Mouse (Mus musculus) fat pad, adult 2 months (tissue): Measurements from ENCODE around the gene Wwp2.
"Not testable (repeated sequence)": the region's sequence is repeated elsewhere in the genome, so short reads cannot be mapped to it uniquely, and the experiment has no call there.

ENCODE experiments used
- DNase-seq: peaks from one replicate; pipeline ENCODE4 v3.0.0-alpha.2; 2011; ENCODE audit warnings: low read depth, low spot score; ENCODE audit errors: extremely low read depth

Gene Wwp2

DNA sequence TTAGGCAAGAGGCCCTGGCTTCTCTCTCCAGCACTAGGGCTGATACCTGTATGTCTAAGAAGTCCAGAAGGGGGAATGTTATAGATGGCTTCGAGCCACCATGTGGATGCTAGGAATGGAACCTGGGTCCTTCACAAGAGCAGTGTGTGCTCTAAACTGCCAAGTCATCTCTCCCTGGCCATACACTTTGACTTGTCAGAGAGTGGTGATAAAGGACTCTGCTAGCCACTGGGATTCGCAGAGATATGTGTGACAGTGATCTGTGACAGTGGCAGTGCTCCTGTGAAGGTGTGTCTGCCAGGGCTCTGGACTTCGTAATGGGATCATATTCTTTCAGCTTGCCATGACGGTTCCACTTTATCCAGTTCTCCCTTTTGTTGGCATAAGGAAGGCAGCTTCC lies 37.2 kb downstream of the Wwp2 start:
- no peak for DNase-seq

DNA sequence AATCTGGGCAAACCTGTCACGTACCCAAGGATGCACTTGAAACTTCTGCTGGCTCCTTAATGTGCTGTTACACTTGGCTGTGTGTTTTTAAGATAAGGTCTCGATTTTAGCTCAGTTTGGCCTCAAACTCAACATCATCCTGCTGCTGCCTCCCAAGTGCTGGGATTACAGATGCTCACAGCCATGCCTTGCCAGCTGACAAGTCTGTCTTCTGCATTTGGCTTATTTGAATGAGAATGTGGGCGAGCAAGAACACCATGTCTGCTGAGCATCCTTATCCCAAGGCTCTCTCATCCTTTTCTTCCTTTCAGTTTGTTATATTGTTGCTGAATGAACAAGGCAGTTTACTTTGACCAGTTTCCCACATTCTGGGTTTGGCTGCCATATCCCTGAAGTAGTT lies 39.4 kb downstream of the Wwp2 start:
- DNase-seq: no peak

DNA sequence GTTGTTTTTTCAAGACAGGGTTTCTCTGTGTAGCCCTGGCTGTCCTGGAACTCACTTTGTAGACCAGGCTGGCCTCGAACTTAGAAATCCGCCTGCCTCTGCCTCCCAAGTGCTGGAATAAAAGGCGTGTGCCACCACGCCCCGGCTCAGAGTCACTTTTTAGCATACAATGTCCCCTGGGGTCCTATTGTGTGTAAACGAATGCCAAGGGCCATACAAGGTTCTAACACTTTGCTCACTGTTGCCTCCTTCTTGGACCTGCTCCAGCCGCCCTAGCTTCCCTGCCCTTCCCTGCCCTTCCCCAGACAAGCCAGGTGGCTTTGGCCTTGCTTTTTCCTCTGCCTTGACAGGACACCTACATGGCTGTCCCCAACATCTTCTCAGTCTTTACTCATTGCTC lies 40.6 kb downstream of the Wwp2 start:
- not testable (repeated sequence) for DNase-seq

- peak; percentile 49 for DNase-seq
Measured at GRCm38 (mm10) chr8:107478728-107479127, 42.6 kb downstream of the Wwp2 start.

- no peak for DNase-seq
Measured at GRCm38 (mm10) chr8:107480436-107480835, 44.3 kb downstream of the Wwp2 start.

GRCm38 (mm10) chr8:107483250-107483649 lies 47.1 kb downstream of the Wwp2 start:
- DNase-seq: peak; percentile 40

GRCm38 (mm10) chr8:107484956-107485355 lies 48.8 kb downstream of the Wwp2 start:
- no peak for DNase-seq

GRCm38 (mm10) chr8:107488551-107488950 lies 52.4 kb downstream of the Wwp2 start:
- no peak for DNase-seq

GRCm38 (mm10) chr8:107489086-107489485 lies 52.9 kb downstream of the Wwp2 start:
- no peak for DNase-seq

GRCm38 (mm10) chr8:107489921-107490320 lies 53.8 kb downstream of the Wwp2 start:
- no peak for DNase-seq

DNA sequence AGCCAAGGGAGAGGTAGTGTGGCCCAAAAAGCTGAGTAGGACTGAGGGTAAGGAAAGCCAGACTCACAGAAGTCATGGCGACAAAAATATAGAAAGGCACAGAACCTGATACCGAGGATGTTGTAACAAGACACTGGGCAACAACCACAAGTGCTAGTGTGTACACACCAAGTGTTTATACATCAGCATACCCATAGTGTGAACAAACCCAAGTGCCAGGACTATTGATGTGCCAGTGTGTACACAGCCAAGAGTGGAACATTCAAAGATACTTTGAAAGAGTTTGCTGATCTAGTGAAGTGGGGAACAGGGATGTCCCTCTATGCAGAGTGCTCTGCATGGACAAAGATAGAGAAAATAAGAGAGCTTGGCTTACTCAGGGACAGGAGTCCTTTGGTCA lies 54.5 kb downstream of the Wwp2 start:
- no peak for DNase-seq

DNA sequence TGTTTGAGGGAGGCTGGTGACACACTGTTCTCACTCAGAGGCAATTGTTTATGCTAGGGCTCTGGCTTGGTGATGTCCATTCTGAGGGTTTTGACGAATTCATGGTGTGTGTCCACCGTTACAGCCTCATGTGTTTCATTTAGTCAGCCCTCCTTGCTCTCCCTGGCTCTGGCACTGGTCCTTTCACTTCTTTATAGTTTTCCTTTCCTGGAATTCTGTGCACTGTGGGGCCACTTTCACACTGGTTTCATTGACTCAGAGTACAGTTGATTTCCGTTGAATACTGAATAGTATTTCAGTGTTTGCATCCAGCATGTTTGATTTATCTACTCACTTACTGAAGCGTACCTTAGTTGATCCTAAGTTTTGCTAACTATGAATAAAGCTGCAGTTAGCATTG lies 55.0 kb downstream of the Wwp2 start:
- DNase-seq: no peak

DNA sequence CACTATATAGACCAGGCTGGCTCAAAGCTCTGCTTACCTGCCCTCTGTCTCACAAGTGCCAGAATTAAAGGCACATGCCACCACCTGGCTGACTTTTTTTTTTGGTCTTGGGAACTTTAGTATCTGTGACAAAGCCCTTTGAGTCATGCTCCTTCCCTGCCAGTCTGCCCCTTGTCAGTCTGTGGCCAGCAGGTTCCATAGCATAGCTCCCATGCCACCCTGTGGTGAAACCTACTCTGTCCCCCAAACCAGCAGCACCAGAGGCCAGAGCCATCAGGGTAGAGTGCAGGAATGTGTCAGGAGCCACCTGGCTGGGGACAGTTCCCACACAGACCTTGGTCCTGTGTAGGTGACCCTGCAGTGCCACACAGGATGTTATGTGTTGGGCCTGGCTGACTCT lies 55.7 kb downstream of the Wwp2 start:
- no peak for DNase-seq

GRCm38 (mm10) chr8:107492802-107493201 lies 56.6 kb downstream of the Wwp2 start:
- DNase-seq: no peak

DNA sequence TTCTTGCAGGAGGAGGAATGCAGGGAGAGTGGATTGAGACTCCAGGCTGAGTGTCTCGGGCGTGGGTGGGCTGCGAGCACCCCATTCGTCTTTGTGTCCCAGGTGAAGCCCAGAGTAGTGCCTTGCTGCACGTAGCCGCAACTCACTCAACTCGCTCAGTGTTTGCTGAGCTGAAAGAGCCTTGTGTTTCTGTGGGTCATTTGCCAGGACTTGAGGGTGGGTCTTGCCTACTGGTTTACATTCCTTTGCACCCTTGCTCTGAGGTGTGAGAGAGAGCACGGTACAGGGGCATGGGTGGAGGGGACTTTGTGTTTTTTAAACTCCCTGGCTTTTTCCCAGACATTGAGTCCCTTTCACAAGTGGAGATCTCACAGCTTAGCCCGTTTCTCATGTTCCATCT lies 59.3 kb downstream of the Wwp2 start:
- DNase-seq: no peak

GRCm38 (mm10) chr8:107497708-107498107 lies 61.5 kb downstream of the Wwp2 start:
- no peak for DNase-seq

DNA sequence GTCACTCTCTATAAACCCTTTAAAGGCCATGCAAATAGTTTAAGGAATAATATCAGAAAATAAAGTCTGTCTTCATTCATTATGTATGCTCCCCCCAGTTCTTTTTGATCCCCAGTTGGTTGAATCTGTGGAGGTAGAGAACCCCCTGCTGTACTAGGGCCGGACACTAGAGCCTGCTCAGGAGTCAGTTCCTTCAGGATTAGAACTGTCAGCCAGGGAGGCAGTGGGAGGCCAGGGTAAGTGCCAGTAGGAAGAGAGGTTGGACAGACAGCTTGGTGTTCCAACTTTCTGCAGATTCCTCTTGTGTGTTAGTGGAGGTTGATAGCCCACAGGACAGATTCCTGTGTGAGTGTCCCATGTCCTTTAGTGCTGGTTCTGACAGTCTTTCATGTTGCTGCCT lies 62.2 kb downstream of the Wwp2 start:
- DNase-seq: no peak

GRCm38 (mm10) chr8:107498806-107499205 lies 62.6 kb downstream of the Wwp2 start:
- no peak for DNase-seq

GRCm38 (mm10) chr8:107499519-107499918 lies 63.4 kb downstream of the Wwp2 start:
- no peak for DNase-seq

DNA sequence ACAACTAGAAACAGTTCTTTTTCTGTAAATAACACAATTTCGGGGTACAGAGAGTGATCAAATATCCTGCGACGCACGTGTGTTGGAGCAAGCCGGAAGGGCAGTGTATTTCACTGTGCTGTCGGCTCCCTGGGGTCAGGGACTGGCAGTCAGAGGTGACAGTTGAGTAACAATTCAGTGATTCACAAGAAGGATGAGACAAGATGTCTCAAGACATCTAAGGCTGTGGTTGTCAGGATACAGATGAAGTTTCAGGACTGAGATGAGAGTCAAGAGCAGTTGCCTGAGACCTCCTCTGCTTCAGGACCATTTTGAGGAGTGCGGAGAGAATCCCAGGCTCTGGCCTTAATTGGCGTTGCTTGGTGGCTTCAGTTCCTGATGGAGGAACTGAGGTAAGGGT lies 66.2 kb downstream of the Wwp2 start:
- no peak for DNase-seq

GRCm38 (mm10) chr8:107502922-107503321 lies 66.8 kb downstream of the Wwp2 start:
- DNase-seq: no peak

DNA sequence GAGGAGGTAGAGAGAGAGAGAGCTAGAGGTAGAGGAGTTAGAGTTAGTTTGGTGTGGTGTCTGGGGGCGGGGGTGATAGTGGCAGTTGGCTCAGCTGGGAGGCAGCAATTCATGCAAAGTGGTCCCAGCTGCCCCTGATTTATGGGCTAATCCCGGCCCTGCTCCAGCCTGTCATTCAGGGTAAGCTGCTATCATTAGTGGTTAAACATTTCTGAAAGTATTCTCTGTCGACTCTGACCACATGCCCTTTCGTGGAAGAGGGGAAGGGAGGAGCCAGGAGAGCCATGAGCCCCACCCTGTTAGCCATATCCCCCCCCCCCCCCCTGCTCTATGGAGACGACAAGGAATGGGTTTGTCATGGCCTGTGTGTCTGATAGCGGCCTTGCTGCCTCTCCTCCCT lies 67.2 kb downstream of the Wwp2 start:
- DNase-seq: no peak

- DNase-seq: no peak
Measured at GRCm38 (mm10) chr8:107504239-107504985, 68.2 kb downstream of the Wwp2 start.
